Mouse (Mus musculus): ENCODE data around the gene Serping1.
"Not testable (repeated sequence)": the region's sequence is repeated elsewhere in the genome, so short reads cannot be mapped to it uniquely, and the experiment has no call there.

Gene Serping1

GRCm38 (mm10) chr2:84775241-84775640 lies at the start of gene Serping1:
Serping1 (minus strand) TSS chr2:84775444.
- in situ Hi-C loops (cut with MboI, MseI) = no loop called here

DNA sequence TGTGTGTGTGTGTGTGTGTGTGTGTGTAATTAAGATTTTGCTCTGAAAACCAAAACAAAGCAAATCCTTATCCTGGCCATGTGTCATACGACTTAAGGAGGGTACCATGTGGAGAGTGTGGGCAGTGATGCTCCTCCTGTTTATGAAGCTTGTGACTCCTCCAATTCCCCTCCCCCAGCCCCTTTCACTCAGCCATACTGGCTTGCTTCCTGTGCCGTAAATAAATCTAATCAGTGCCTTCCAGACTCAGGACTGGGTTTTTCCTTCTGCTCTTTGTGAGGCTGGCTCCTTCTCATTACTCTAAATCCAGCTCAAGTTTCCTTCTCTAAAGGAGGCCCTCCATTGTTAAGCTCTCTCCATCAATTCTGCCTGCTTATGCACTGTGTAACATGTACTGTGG lies 48.0 kb upstream of the Serping1 start:
- in situ Hi-C loops (cut with MboI, MseI) = no loop called here

GRCm38 (mm10) chr2:84822552-84822951 lies 47.3 kb upstream of the Serping1 start, which contains the start of gene Smtnl1:
Smtnl1 (minus strand) TSS chr2:84822652.
- in situ Hi-C loops (cut with MboI, MseI) = no loop called here

DNA sequence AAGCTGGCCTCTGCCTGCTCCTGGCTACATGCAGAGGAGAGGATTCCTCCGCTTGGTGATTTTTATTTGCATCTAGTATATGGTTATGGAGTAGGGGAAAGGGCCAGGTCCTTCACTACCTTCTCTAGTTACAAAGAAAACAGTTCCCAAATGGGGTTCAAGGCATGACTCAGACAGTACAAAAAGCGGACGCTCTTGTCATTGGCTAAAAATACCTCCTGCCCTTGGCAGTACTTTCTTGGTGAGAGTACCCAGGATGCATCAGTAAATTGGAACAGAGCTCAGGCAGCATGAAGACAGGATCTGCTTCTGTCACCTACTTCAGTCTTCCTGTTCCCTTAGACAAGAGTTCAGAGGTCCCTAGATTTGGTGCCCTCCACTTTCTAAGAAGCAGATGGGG lies 44.6 kb upstream of the Serping1 start:
- in situ Hi-C loops (cut with MboI, MseI) = no loop called here

- in situ Hi-C loops (cut with MboI, MseI) = no loop called here
These were observed 37.4 kb upstream of the Serping1 start for GRCm38 (mm10) chr2:84812676-84813075.

DNA sequence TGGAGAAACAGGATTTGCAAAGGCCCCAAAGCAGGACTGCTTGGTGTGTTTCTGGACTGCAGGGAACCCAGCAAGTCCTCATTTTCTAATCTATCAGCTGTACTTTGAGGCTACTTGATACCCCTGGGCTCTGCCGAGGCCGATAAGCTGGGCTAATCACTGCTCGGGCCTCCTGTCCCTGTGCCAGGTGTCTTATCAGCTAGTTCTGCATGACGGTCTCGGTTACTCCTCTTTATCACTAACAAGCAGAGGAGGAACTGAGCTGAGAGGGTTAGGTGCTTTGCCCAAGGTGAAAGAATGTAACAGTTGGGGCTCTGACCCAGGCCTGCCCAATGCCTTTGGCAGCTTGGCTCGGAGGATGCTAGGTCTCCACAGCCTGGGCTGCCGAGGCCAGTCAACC lies 36.6 kb upstream of the Serping1 start:
- in situ Hi-C loops (cut with MboI, MseI) = no loop called here

- in situ Hi-C loops (cut with MboI, MseI) = no loop called here
These were observed 35.8 kb upstream of the Serping1 start for GRCm38 (mm10) chr2:84810886-84811577.

DNA sequence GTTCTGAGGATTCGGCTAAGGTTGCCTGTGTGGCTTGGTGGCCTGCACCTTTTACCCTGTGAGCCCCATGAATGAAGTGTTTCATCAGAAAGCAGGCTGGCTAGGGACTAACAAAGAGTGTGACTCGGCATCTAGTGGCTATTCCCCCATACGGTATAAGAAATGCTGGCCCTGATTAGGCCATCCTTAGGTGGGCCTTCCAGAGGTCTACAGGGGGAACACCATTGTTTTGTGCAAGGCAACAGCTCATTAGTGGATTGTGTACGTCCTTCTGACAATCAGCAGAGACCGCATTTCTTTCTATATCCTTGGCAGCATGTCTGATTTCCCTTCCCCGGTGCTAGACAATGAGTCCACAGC lies 35.3 kb upstream of the Serping1 start:
- in situ Hi-C loops (cut with MboI, MseI) = no loop called here

- in situ Hi-C loops (cut with MboI, MseI) = no loop called here
These were observed 34.1 kb upstream of the Serping1 start for GRCm38 (mm10) chr2:84809330-84809729.

GRCm38 (mm10) chr2:84806546-84806945 lies 31.3 kb upstream of the Serping1 start:
- in situ Hi-C loops (cut with MboI, MseI) = no loop called here

- in situ Hi-C loops (cut with MboI, MseI) = no loop called here
These were observed 28.7 kb upstream of the Serping1 start for GRCm38 (mm10) chr2:84803963-84804362.

- in situ Hi-C loops (cut with MboI, MseI) = not testable (repeated sequence)
These were observed 26.0 kb upstream of the Serping1 start for GRCm38 (mm10) chr2:84801223-84801622.

- in situ Hi-C loops (cut with MboI, MseI) = no loop called here
These were observed 25.1 kb upstream of the Serping1 start for GRCm38 (mm10) chr2:84800304-84800703.

DNA sequence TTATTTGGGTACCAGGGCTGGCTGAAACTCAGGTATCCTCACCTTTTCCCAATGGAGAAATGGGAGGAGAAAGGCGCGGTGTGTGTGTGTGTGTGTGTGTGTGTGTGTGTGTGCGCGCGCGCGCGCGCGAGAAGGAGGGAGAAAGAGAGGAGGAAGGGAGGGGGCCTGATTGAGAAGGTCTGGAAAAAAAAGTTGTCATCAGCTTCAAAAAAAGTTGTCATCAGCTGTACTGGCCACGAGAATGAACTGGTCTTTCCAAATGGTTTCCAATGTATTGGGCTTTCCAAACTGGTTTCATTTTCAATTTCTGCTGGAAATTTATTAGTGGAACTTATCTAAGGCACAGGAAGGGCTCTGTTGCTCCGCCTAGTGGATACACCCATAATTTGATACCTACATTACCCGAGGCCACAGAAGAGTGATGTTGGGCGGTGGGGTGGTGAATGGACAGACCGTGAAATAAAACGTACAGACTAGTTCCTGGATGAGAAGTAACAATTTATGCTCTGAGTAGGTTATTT lies 23.9 kb upstream of the Serping1 start:
- in situ Hi-C loops (cut with MboI, MseI) = no loop called here

DNA sequence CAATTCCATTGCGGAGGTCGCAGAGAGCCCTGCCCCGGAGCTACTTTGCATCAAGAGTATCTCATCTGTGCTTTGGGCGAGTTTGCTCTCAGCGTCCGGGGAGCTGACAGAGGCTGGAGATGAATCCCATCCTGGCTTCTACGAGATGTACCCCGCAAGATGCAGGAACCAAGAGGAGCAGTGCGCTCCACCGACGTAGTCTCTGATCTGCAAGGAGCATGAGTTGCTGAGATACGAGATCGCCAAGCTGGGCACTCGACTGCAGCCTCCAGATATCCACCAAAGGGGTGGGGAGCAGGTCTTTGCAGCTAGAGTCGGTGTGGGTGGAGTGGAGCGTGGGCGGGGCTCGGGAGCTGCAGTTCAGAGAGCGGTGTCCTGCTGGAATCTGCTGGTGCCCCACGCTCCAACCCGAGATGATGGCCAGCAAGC lies 23.3 kb upstream of the Serping1 start, which contains the start of gene Ube2l6:
Ube2l6 (plus strand) TSS at position 336 of the 429 bp plus-strand sequence.
- in situ Hi-C loops (cut with MboI, MseI) = no loop called here

- in situ Hi-C loops (cut with MboI, MseI) = no loop called here
These were observed 22.7 kb upstream of the Serping1 start for GRCm38 (mm10) chr2:84797833-84798492.

DNA sequence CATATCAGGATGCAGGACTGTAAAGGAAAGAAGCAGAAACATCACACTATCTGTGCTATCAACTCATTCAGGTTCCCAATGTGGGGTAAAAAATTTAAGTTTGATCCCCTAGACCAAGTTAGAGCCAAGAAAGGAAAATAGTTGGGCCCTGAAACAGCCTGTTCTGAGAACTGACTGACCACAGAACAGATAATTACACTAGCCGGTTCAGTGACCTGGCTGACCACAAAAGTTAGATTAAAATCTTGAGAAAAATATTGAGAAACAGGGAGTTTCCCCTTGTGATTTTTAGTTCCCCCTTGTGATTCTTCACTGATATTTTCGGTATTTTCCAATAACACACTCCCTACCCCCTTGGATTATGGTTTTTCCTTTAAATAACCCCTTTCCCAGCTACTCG lies 18.6 kb upstream of the Serping1 start:
- in situ Hi-C loops (cut with MboI, MseI) = no loop called here

DNA sequence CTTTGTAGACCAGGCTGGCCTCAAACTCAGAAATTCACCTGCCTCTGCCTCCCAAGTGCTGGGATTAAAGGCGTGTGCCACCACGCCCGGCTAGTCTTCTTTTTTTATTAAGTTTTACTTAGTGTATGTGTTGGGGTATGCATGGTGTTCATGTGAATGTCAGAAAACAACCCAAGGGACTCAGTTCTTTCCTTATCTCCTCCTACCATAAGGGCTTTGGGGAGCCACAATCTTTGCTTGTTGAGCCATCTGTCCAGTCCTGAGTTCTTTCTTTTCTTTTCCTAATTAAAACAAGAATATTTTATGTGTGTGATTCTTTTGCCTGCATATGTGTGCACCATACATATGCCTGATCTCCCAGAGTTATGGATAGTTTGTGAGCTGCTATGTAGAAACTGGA lies 17.9 kb upstream of the Serping1 start:
- in situ Hi-C loops (cut with MboI, MseI) = no loop called here

DNA sequence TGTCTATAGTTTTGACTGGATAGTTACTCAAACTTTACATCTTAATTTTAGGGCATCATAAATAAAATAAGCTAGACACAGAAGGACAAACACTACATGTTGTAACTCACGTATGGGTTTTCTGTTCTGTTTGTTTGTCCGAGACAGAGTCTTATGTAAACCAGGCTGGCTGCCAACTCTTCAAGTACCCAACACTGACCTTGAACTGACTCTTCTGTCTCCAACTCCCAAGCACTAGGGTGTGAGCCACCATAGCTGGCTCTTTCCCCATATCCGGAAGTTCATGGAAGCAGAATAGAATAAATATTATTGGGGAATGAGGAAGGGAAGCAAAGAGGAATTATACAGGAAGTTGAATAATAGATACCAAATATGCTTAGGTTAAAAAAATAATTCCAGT lies 17.3 kb upstream of the Serping1 start:
- in situ Hi-C loops (cut with MboI, MseI) = no loop called here

DNA sequence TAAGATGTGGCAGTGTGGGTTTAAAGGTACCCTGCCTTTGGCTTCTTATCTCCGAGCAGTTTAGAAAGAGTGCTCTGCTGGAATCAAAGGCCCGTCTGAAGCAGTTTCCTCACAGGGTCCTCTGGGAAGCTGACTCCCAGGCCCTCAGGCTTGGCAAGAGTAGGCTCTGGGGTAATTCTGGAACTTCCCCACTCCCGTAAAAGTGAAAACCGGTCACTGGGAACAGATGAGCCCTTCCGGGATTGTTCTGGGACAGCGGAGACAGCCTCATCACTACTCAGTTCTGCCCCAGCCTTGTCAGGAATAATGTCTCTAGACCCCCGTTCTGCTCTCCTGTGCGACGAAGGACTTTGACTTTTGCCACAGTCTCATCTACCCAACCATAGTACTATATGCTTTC lies 15.2 kb upstream of the Serping1 start:
- in situ Hi-C loops (cut with MboI, MseI) = no loop called here

GRCm38 (mm10) chr2:84788316-84788715 lies 13.1 kb upstream of the Serping1 start:
- in situ Hi-C loops (cut with MboI, MseI) = loop anchor here (10.0 kb wide), 1 partner anchor 696 kb away; no protein-coding TSS in a partner anchor

DNA sequence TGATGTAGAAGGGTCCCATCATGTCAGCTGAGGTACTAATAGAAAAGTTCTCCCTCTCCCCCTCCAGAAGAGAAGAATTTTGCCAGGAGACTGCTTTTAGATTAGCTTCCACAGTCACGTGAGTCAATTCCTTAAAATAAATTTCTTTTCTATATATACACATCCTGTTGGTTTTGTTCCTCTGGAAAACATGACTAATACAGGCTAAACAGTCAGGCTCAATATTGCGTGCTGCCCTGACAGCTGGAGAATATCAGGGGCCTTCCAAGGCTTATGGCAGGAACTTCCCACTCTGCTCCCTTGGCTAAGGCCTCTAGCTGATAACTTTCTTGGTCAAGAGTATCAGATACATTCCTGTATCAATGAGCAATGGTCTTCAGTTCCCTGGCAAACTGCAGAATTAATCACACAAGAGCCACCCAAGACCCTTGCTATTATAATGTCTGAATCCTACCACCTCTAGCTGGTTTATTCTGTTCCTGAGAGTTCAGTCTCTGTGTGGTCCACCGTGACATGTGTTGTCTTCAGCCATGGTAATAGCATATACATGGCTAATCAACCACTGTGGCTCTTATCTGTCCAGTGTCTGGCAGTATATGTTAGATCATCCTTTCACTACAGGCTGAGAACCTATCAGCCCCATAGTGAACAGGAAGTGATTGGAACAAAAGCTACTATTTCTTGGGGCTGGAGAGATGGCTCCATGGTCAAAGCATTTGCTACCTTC lies 8.8 kb upstream of the Serping1 start:
- in situ Hi-C loops (cut with MboI, MseI) = loop anchor here (10.0 kb wide), 1 partner anchor 701 kb away; no protein-coding TSS in a partner anchor

Data from regulatory T cell (primary cell).